Mouse (Mus musculus): ENCODE data around the gene Rpl9-ps6. TPM values are rescaled to one million over a fixed set of nuclear protein-coding genes. Genes with fewer than 3 reads are reported as not detected.

Gene Rpl9-ps6
- total and polyA plus RNA-seq, 2 experiments, result 2.6 to 24.3 TPM

GRCm38 (mm10) chr19:32419069-32419468 lies 47.3 kb downstream of the Rpl9-ps6 start:
- TF ChIP-seq POLR2A (IDR thresholded peaks at IDR 0.05; ENCODE audit: extremely low read depth, insufficient read depth, low read length), result no peak
- no peak for TF ChIP-seq CTCF (IDR thresholded peaks at IDR 0.05; ENCODE audit: low read depth, low read length)

GRCm38 (mm10) chr19:32416692-32417317 lies 49.6 kb downstream of the Rpl9-ps6 start:
- H3K36me3 ChIP-seq (ENCODE audit: control insufficient read depth, insufficient read depth, low read length), result no peaks in the 10 kb centered on the region
- no peaks in the 10 kb centered on the region for H3K4me1 ChIP-seq (ENCODE audit: control insufficient read depth, insufficient read depth, low read length)
- no peak for TF ChIP-seq POLR2A (IDR thresholded peaks at IDR 0.05; ENCODE audit: extremely low read depth, insufficient read depth, low read length)
- no peak for TF ChIP-seq CTCF (IDR thresholded peaks at IDR 0.05; ENCODE audit: low read depth, low read length)
- no peak overlapping the region for H3K9ac ChIP-seq (ENCODE audit: low read depth, low read length)
- H3K4me3 ChIP-seq (ENCODE audit: insufficient read depth, low read depth, low read length), result no peak overlapping the region
- H3K27ac ChIP-seq (replicated peaks; ENCODE audit: insufficient read depth, low read depth, low read length), result no peak overlapping the region
- no peaks in the 10 kb centered on the region for H3K27me3 ChIP-seq (ENCODE audit: control insufficient read depth, insufficient read depth, low read length)
- DNase-seq (ENCODE audit: extremely low read depth, low read depth, low spot score), result no peak
- WGBS, result 90% methylated on average over 7 of the region's 7 CpGs
- no peaks in the 10 kb centered on the region for H3K79me2 ChIP-seq (ENCODE audit: control insufficient read depth, insufficient read depth, low read length)

More at GRCm38 (mm10) chr19:32419069-32419468, 47.3 kb downstream of the Rpl9-ps6 start:
- Histone ChIP-seq H3K4me1 (ENCODE audit: control insufficient read depth, insufficient read depth, low read length) (no peaks in the 10 kb centered on the region), H3K9ac (ENCODE audit: low read depth, low read length) (no peak overlapping the region), H3K4me3 (ENCODE audit: insufficient read depth, low read depth, low read length) (no peak overlapping the region), H3K36me3 (ENCODE audit: control insufficient read depth, insufficient read depth, low read length) (no peaks in the 10 kb centered on the region), H3K27ac (replicated peaks; ENCODE audit: insufficient read depth, low read depth, low read length) (no peak overlapping the region), H3K27me3 (ENCODE audit: control insufficient read depth, insufficient read depth, low read length) (no peaks in the 10 kb centered on the region), H3K79me2 (ENCODE audit: control insufficient read depth, insufficient read depth, low read length) (no peaks in the 10 kb centered on the region)
- WGBS, result 74% methylated on average over 3 of the region's 3 CpGs
- no peak for DNase-seq (ENCODE audit: extremely low read depth, low read depth, low spot score)

Other genes with a start within 250 kb of the Rpl9-ps6 start
- 26.7 and 34.8 TPM in 2 replicates for gene Sgms1, start 76.9 kb downstream of the Rpl9-ps6 start, total RNA-seq (2014; rRNA removed)
- gene Sgms1, start 76.9 kb downstream of the Rpl9-ps6 start, polyA plus RNA-seq (2012; rRNA removed), result 6.4 and 6.5 TPM in 2 replicates
- 35.3 and 44.6 TPM in 2 replicates for gene Minpp1, start 19.2 kb upstream of the Rpl9-ps6 start, total RNA-seq (2014; rRNA removed)
- 46.8 and 53.9 TPM in 2 replicates for gene Minpp1, start 19.2 kb upstream of the Rpl9-ps6 start, polyA plus RNA-seq (2012; rRNA removed)
- gene Papss2, start 129.2 kb upstream of the Rpl9-ps6 start, total RNA-seq (2014; rRNA removed), result 211 and 223 TPM in 2 replicates
- gene Papss2, start 129.2 kb upstream of the Rpl9-ps6 start, polyA plus RNA-seq (2012; rRNA removed), result 75.1 and 86.7 TPM in 2 replicates